Mouse (Mus musculus) cerebellum, adult 11-12 months (tissue): ENCODE measurements around the gene Olfr835.

Source experiments
- DNase-seq: peaks from one replicate; pipeline ENCODE4 v3.0.0; 2022

The Olfr835 gene

DNA sequence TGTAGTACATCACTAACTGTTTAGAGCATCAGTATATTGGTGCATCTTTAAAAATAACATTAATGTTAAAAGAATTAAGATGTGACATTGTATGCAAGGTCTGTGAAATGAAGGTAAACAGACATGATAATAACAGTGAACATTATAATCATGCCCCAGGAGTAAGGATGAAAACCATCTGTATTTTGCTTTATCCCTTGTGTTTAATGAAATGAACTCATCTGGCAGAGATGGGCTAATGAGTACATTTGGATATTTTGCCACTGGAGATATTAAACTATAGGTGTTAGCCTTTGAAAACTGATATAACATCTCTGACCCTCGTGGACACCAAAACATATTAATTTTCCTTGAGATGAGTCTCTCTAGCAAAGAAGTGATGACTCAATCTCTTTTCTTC lies at the start of gene Olfr835:
Olfr835 (plus strand) TSS at position 301 of the 400 bp plus-strand sequence.
- no peak for DNase-seq

DNA sequence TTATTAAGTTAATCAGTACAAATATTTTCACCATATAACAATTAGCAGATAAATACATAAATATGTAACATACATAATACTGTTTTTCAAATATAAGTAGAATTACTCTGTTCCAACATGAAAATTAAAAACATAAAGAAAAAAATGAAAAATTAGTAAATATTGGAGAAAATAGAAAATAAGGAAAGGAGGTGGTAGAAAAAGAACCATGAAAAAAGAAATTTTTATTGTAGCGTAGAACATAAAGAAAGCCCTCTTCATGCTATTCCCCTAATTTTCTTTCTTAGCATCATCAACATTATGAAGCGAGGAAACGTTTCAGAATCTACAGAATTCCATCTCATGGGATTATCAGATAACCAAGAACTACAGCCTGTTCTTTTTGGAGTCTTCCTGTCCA lies 44.8 kb upstream of the Olfr835 start, which contains the start of gene Olfr834:
Olfr834 (plus strand) TSS at position 301 of the 400 bp plus-strand sequence.
- DNase-seq, result no peak

GRCm38 (mm10) chr9:19084986-19085385 lies 52.5 kb downstream of the Olfr835 start:
- DNase-seq, result no peak
